19 mouse cellular contexts compared by ENCODE assay signal in the genomic region with DNA sequence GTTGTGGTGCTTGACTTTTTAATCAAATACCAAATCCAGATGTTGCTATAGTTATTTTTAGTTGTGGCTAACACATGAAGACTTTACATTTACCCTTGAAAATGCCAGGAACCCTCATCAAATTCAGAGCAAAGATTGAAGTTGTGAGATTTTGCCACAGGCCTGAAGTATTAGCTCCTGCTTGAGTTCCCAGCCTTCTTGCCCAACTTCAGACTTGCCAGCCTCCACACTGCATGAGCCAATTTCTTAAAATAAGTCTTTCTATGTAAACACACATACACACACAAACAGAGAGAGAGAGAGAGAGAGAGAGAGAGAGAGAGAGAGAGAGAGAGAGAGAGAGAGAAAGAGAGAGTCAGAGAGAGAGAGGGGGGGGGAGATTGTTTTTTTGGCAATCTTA. TPM values are rescaled to one million over a fixed set of nuclear protein-coding genes. Genes with fewer than 3 reads are reported as not detected.
A peak's percentile ranks its signal among the peaks of the same experiment; 100 is the strongest.
DNase-seq lines count a peak whose midpoint lies in the region; ATAC-seq and TF ChIP-seq lines count a peak whose summit lies in the region.
"Had no signal": no experiment of that assay in that cellular context is flagged by ENCODE, and none has a peak within 500 bp of the region (broad histone marks: within the 10 kb centered on the region; RNA-seq: fewer than 3 reads in every experiment).

No protein-coding gene starts in this region.

- peak; percentile 11 for DNase-seq in forebrain, postnatal 0 days
- no peak for DNase-seq in forebrain, embryonic 11.5 days (ENCODE audit: low spot score)
- DNase-seq in adipocyte (ENCODE audit: low spot score), result peak; percentile 92
- DNase-seq in yolk sac, embryonic 10.5 days (ENCODE audit: low spot score), result no peak
- DNase-seq: adrenal gland, adult 2 months; adrenal gland, adult 8-10 months; adrenal gland, postnatal 10 days; adrenal gland, postnatal 25 days; adrenal gland, postnatal 36 days; B cell, adult 2 months; cerebellum, adult 11 months; cerebellum, adult 11-12 months; cerebellum, adult 18-20 months; cerebellum, adult 2 months had no signal

- no peak for TF ChIP-seq CTCF in forebrain, postnatal 0 days (IDR thresholded peaks at IDR 0.05; ENCODE audit: low read depth)

- H3K4me3 ChIP-seq in forebrain, postnatal 0 days (ENCODE audit: low read depth, low read length), result no peak overlapping the region
- H3K4me3 ChIP-seq in forebrain, embryonic 11.5 days (ENCODE audit: low read depth, low read length), result no peak overlapping the region

- peak; percentile 26; the same call in 1 of the 2 replicates for ATAC-seq in forebrain, postnatal 0 days
- no peak for ATAC-seq in forebrain, embryonic 11.5 days (replicated peaks; ENCODE audit: low FRiP score)
- ATAC-seq: activated CD4-positive, CD25-positive, alpha-beta regulatory T cell, adult 4 months; CD4-positive, CD25-positive, alpha-beta regulatory T cell, adult 4 months; Patski had no signal

- H3K27me3 ChIP-seq in forebrain, postnatal 0 days (ENCODE audit: insufficient read depth, low read length), result no peaks in the 10 kb centered on the region
- no peaks in the 10 kb centered on the region for H3K27me3 ChIP-seq in forebrain, embryonic 11.5 days (ENCODE audit: control insufficient read depth, insufficient read depth, low read length)
- H3K27me3 ChIP-seq: CH12.LX, Patski had no signal

- no peak overlapping the region for H3K27ac ChIP-seq in forebrain, postnatal 0 days (ENCODE audit: low read depth, low read length)
- no peak overlapping the region for H3K27ac ChIP-seq in forebrain, embryonic 11.5 days (ENCODE audit: low read depth, low read length)

- H3K36me3 ChIP-seq in forebrain, postnatal 0 days (ENCODE audit: insufficient read depth), result no peaks in the 10 kb centered on the region
- H3K36me3 ChIP-seq in forebrain, embryonic 11.5 days (ENCODE audit: control insufficient read depth, insufficient read depth, low read length), result no peaks in the 10 kb centered on the region
- H3K36me3 ChIP-seq: G1E had no signal

- no peak overlapping the region for H3K9ac ChIP-seq in forebrain, postnatal 0 days
- no peak overlapping the region for H3K9ac ChIP-seq in forebrain, embryonic 11.5 days (ENCODE audit: low read length)

- no peaks in the 10 kb centered on the region for H3K4me1 ChIP-seq in forebrain, postnatal 0 days (ENCODE audit: insufficient read depth)
- H3K4me1 ChIP-seq in forebrain, embryonic 11.5 days (replicated peaks; ENCODE audit: control insufficient read depth, insufficient read depth, low read length), result no peaks in the 10 kb centered on the region

- H3K4me2 ChIP-seq in forebrain, postnatal 0 days (ENCODE audit: low read depth), result no peak overlapping the region
- H3K4me2 ChIP-seq in forebrain, embryonic 11.5 days (ENCODE audit: low read depth, low read length, severe bottlenecking), result no peak overlapping the region

- H3K9me3 ChIP-seq in forebrain, postnatal 0 days (ENCODE audit: low read length), result no peaks in the 10 kb centered on the region
- no peaks in the 10 kb centered on the region for H3K9me3 ChIP-seq in forebrain, embryonic 11.5 days (ENCODE audit: control insufficient read depth, low read length)
- H3K9me3 ChIP-seq: G1E had no signal

RNA-seq across cellular contexts. Expression of a gene that starts 26.1 kb away (rescaled TPM):
- 17.9 and 18.1 TPM in 2 replicates for total RNA-seq in forebrain, postnatal 0 days (2014; rRNA removed)
- 7.0 and 12.0 TPM in 2 replicates for polyA plus RNA-seq in forebrain, postnatal 0 days (2015; fragmentation: Nextera tagmentation; extraction: Ambion mirVana)
- polyA plus RNA-seq in forebrain, embryonic 11.5 days (2014; fragmentation: Nextera tagmentation; extraction: Ambion mirVana), result 11.9 and 12.3 TPM in 2 replicates

RNA-seq across cellular contexts. Expression of a gene that starts 26.2 kb away (rescaled TPM):
- total RNA-seq in forebrain, postnatal 0 days (2014; rRNA removed), result 291 and 392 TPM in 2 replicates
- polyA plus RNA-seq in forebrain, postnatal 0 days (2015; fragmentation: Nextera tagmentation; extraction: Ambion mirVana), result 557 and 565 TPM in 2 replicates
- polyA plus RNA-seq in forebrain, embryonic 11.5 days (2014; fragmentation: Nextera tagmentation; extraction: Ambion mirVana), result 397 and 401 TPM in 2 replicates

Comparison
In these comparisons a context has a peak if more than half of its experiments do, and no peak if none do; other contexts are left out.
1. DNase-seq: peak in forebrain, postnatal 0 days (single experiment) and adipocyte (single experiment); none in forebrain, embryonic 11.5 days (single experiment) and yolk sac, embryonic 10.5 days (single experiment).